16 mouse cellular contexts compared by ENCODE assay signal in the genomic region with DNA sequence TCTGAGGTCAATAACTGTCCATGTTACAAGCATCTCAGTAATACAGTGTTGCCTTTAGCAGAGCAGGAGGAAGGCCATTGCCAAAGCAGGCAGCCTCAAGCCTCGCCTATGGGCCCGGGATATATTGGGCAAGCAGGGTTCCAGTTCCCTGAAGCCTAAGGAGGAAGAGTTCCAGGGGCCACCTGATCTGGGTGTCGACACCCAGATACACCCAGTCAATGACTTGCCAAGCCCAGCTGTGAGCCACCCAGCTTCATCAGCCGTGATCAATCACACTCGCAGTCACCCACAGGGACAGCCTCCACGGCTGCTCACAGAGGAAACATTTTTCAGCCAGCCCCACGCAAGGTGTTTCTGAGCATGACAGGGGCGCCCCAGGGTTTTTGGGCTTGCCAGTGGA. TPM values are rescaled to one million over a fixed set of nuclear protein-coding genes. Genes with fewer than 3 reads are reported as not detected.
DNase-seq lines count a peak whose midpoint lies in the region; ATAC-seq and TF ChIP-seq lines count a peak whose summit lies in the region.
"Had no signal": no experiment of that assay in that cellular context is flagged by ENCODE, and none has a peak within 500 bp of the region (broad histone marks: within the 10 kb centered on the region; RNA-seq: fewer than 3 reads in every experiment).

No protein-coding gene starts in this region.

- no peak for DNase-seq in forebrain, embryonic 10.5 days (ENCODE audit: extremely low spot score, low spot score)
- no peak for DNase-seq in frontal cortex, adult 2 months (ENCODE audit: extremely low spot score in 1 of 2, low spot score in 1 of 2)
- no peak for DNase-seq in B cell, adult 2 months
- DNase-seq: cerebellum, adult 2 months; liver, postnatal 0 days; lung, postnatal 4 days; thymus, postnatal 25 days had no signal

- WGBS in forebrain, embryonic 10.5 days = 81% methylated on average over 8 of the region's 8 CpGs
- 72% methylated on average over 8 of the region's 8 CpGs for WGBS in forebrain, embryonic 12.5 days
- 53% methylated on average over 8 of the region's 8 CpGs for WGBS in intestine, embryonic 16.5 days
- 56% methylated on average over 8 of the region's 8 CpGs for WGBS in intestine, embryonic 15.5 days
- WGBS in heart, embryonic 15.5 days = 61% methylated on average over 8 of the region's 8 CpGs
- 54% methylated on average over 8 of the region's 8 CpGs for WGBS in olfactory bulb, adult 2 months

- no peak for TF ChIP-seq CTCF in olfactory bulb, adult 2 months (IDR thresholded peaks at IDR 0.05; ENCODE audit: insufficient read depth, low read depth, low read length)

- H3K4me1 ChIP-seq in forebrain, embryonic 10.5 days = peaks cover 79% of the 10 kb centered on the region
- H3K4me1 ChIP-seq in forebrain, embryonic 12.5 days = peaks cover 59% of the 10 kb centered on the region
- peaks cover 52% of the 10 kb centered on the region for H3K4me1 ChIP-seq in intestine, embryonic 16.5 days (ENCODE audit: control insufficient read depth, insufficient read depth, low read length)
- H3K4me1 ChIP-seq in intestine, embryonic 15.5 days (replicated peaks) = peaks cover 50% of the 10 kb centered on the region
- peaks cover 90% of the 10 kb centered on the region for H3K4me1 ChIP-seq in heart, embryonic 15.5 days (replicated peaks)
- H3K4me1 ChIP-seq in olfactory bulb, adult 2 months (ENCODE audit: control insufficient read depth, insufficient read depth, low read length) = peaks cover 43% of the 10 kb centered on the region

- H3K27me3 ChIP-seq in forebrain, embryonic 10.5 days (ENCODE audit: poor library complexity, severe bottlenecking) = peaks cover 97% of the 10 kb centered on the region
- H3K27me3 ChIP-seq in forebrain, embryonic 12.5 days = peaks cover 56% of the 10 kb centered on the region
- H3K27me3 ChIP-seq in intestine, embryonic 16.5 days (replicated peaks; ENCODE audit: control insufficient read depth, insufficient read depth, low read length) = 0 out of 2 replicates have a peak, but pooled peaks cover 6% of the 10 kb centered on the region
- H3K27me3 ChIP-seq in intestine, embryonic 15.5 days (replicated peaks) = peaks cover 3% of the 10 kb centered on the region
- H3K27me3 ChIP-seq in heart, embryonic 15.5 days = 0 out of 2 replicates have a peak, but pooled peaks cover 8% of the 10 kb centered on the region

- H3K4me2 ChIP-seq in forebrain, embryonic 12.5 days = no peak overlapping the region
- no peak overlapping the region for H3K4me2 ChIP-seq in intestine, embryonic 16.5 days (ENCODE audit: low read depth, low read length)
- H3K4me2 ChIP-seq in intestine, embryonic 15.5 days (replicated peaks) = no peak overlapping the region
- H3K4me2 ChIP-seq in heart, embryonic 15.5 days = no peak overlapping the region
- H3K4me2 ChIP-seq: limb, embryonic 13.5 days had no signal

- 0 out of 2 replicates have a peak overlapping the region, but pooled peaks have one; percentile 54 for H3K27ac ChIP-seq in forebrain, embryonic 10.5 days
- H3K27ac ChIP-seq in forebrain, embryonic 12.5 days = no peak overlapping the region
- peak overlapping the region; percentile 9; the same call in 1 of the 2 replicates for H3K27ac ChIP-seq in intestine, embryonic 16.5 days (ENCODE audit: low read length)
- no peak overlapping the region for H3K27ac ChIP-seq in intestine, embryonic 15.5 days
- H3K27ac ChIP-seq in heart, embryonic 15.5 days = peak overlapping the region; percentile 89
- peak overlapping the region; percentile 65 for H3K27ac ChIP-seq in olfactory bulb, adult 2 months (ENCODE audit: insufficient read depth, low read depth, low read length)
- H3K27ac ChIP-seq: hindbrain, embryonic 10.5 days; limb, embryonic 13.5 days had no signal

- no peak for TF ChIP-seq POLR2A in olfactory bulb, adult 2 months (IDR thresholded peaks at IDR 0.05; ENCODE audit: insufficient read depth, low read depth, low read length)

- no peaks in the 10 kb centered on the region for H3K36me3 ChIP-seq in forebrain, embryonic 10.5 days (replicated peaks)
- no peaks in the 10 kb centered on the region for H3K36me3 ChIP-seq in forebrain, embryonic 12.5 days (replicated peaks)
- H3K36me3 ChIP-seq in intestine, embryonic 16.5 days (ENCODE audit: control insufficient read depth, insufficient read depth, low read length) = no peaks in the 10 kb centered on the region
- no peaks in the 10 kb centered on the region for H3K36me3 ChIP-seq in intestine, embryonic 15.5 days
- H3K36me3 ChIP-seq in heart, embryonic 15.5 days = no peaks in the 10 kb centered on the region
- H3K36me3 ChIP-seq: hindbrain, embryonic 10.5 days; limb, embryonic 13.5 days had no signal

- no peak overlapping the region for H3K9ac ChIP-seq in forebrain, embryonic 12.5 days
- 0 out of 2 replicates have a peak overlapping the region, but pooled peaks have one; percentile 21 for H3K9ac ChIP-seq in intestine, embryonic 16.5 days (ENCODE audit: low read depth, low read length)
- no peak overlapping the region for H3K9ac ChIP-seq in intestine, embryonic 15.5 days
- H3K9ac ChIP-seq in heart, embryonic 15.5 days = no peak overlapping the region
- H3K9ac ChIP-seq: limb, embryonic 13.5 days; liver, postnatal 0 days had no signal

- H3K4me3 ChIP-seq in forebrain, embryonic 10.5 days = no peak overlapping the region
- H3K4me3 ChIP-seq in forebrain, embryonic 12.5 days (replicated peaks) = no peak overlapping the region
- H3K4me3 ChIP-seq in intestine, embryonic 16.5 days (ENCODE audit: low read length) = no peak overlapping the region
- no peak overlapping the region for H3K4me3 ChIP-seq in intestine, embryonic 15.5 days (replicated peaks)
- no peak overlapping the region for H3K4me3 ChIP-seq in heart, embryonic 15.5 days
- no peak overlapping the region for H3K4me3 ChIP-seq in olfactory bulb, adult 2 months (ENCODE audit: insufficient read depth, low read depth, low read length)
- H3K4me3 ChIP-seq: hindbrain, embryonic 10.5 days; limb, embryonic 13.5 days had no signal

- no peaks in the 10 kb centered on the region for H3K9me3 ChIP-seq in forebrain, embryonic 10.5 days
- H3K9me3 ChIP-seq in forebrain, embryonic 12.5 days = no peaks in the 10 kb centered on the region
- H3K9me3 ChIP-seq in intestine, embryonic 16.5 days (ENCODE audit: control insufficient read depth, low read length) = no peaks in the 10 kb centered on the region
- no peaks in the 10 kb centered on the region for H3K9me3 ChIP-seq in intestine, embryonic 15.5 days
- H3K9me3 ChIP-seq in heart, embryonic 15.5 days (replicated peaks) = no peaks in the 10 kb centered on the region
- H3K9me3 ChIP-seq: hindbrain, embryonic 10.5 days; limb, embryonic 13.5 days had no signal

- ATAC-seq in forebrain, embryonic 12.5 days (ENCODE audit: low FRiP score) = no peak
- ATAC-seq in intestine, embryonic 16.5 days = no peak
- no peak for ATAC-seq in intestine, embryonic 15.5 days
- ATAC-seq in heart, embryonic 15.5 days (replicated peaks; ENCODE audit: insufficient number of reproducible peaks, insufficient read depth, low FRiP score, low read depth) = no peak
- ATAC-seq: forebrain, embryonic 14.5 days; liver, postnatal 0 days; midbrain, embryonic 16.5 days had no signal

RNA-seq across cellular contexts. Expression of gene Grhl3, which starts 5.9 kb away (rescaled TPM):
- 3.4 and 3.9 TPM in 2 replicates for polyA plus RNA-seq in forebrain, embryonic 10.5 days (2016; fragmentation: Nextera tagmentation; extraction: Ambion mirVana)
- 1.9 and 2.8 TPM in 2 replicates for polyA plus RNA-seq in forebrain, embryonic 12.5 days (2016; fragmentation: Nextera tagmentation; extraction: Ambion mirVana)
- 2.5 and 2.9 TPM in 2 replicates for polyA plus RNA-seq in intestine, embryonic 16.5 days (2015; fragmentation: Nextera tagmentation; extraction: Ambion mirVana)
- polyA plus RNA-seq in intestine, embryonic 15.5 days (2015; fragmentation: Nextera tagmentation; extraction: Ambion mirVana) = 4.3 and 4.4 TPM in 2 replicates
- 5.4 and 5.9 TPM in 2 replicates for polyA plus RNA-seq in heart, embryonic 15.5 days (2015; fragmentation: Nextera tagmentation; extraction: Ambion mirVana)
- not detected in 2 replicates for polyA plus RNA-seq in olfactory bulb, adult 2 months (2012; ENCODE audit: insufficient read depth, insufficient read length, low replicate concordance, missing spikeins)
- 2.0 and 2.1 TPM in 2 replicates for polyA plus RNA-seq in frontal cortex, adult 2 months (2012; rRNA removed)

Comparison
In these comparisons a context has a peak if more than half of its experiments do, and no peak if none do; other contexts are left out.
1. H3K27ac ChIP-seq: peak in forebrain, embryonic 10.5 days (single experiment), intestine, embryonic 16.5 days (single experiment), heart, embryonic 15.5 days (single experiment) and olfactory bulb, adult 2 months (single experiment); none in forebrain, embryonic 12.5 days (single experiment) and intestine, embryonic 15.5 days (single experiment).